Mouse (Mus musculus): ENCODE data around the gene Morf4l1. TPM values are rescaled to one million over a fixed set of nuclear protein-coding genes. Genes with fewer than 3 reads are reported as not detected.

Gene Morf4l1
- polyA plus RNA-seq, 1 experiment, result 465 TPM

GRCm38 (mm10) chr9:90128636-90129201, 14.1 kb upstream of the Morf4l1 start:
- DNase-seq (ENCODE audit: low read depth), result no peak
- TF ChIP-seq POLR2A (IDR thresholded peaks at IDR 0.05; ENCODE audit: borderline replicate concordance, extremely low read depth, insufficient read depth, insufficient read length, poor library complexity, severe bottlenecking), result no peak
- TF ChIP-seq CTCF (IDR thresholded peaks at IDR 0.05; ENCODE audit: borderline replicate concordance, extremely low read depth, insufficient read depth, insufficient read length), result no peak

- DNase-seq (ENCODE audit: low read depth), result no peak
- TF ChIP-seq CTCF (IDR thresholded peaks at IDR 0.05; ENCODE audit: borderline replicate concordance, extremely low read depth, insufficient read depth, insufficient read length) (no peak), POLR2A (IDR thresholded peaks at IDR 0.05; ENCODE audit: borderline replicate concordance, extremely low read depth, insufficient read depth, insufficient read length, poor library complexity, severe bottlenecking) (no peak)
These were observed 12.6 kb upstream of the Morf4l1 start for GRCm38 (mm10) chr9:90127146-90127545.

- peak; percentile 83 for DNase-seq (ENCODE audit: low read depth)
- TF ChIP-seq POLR2A (IDR thresholded peaks at IDR 0.05; ENCODE audit: borderline replicate concordance, extremely low read depth, insufficient read depth, insufficient read length, poor library complexity, severe bottlenecking) (no peak), CTCF (IDR thresholded peaks at IDR 0.05; ENCODE audit: borderline replicate concordance, extremely low read depth, insufficient read depth, insufficient read length) (peak; percentile 70; the same call in 1 of the 2 replicates)
These were observed 11.9 kb upstream of the Morf4l1 start for GRCm38 (mm10) chr9:90126260-90127010.

GRCm38 (mm10) chr9:90125416-90126099, 11.0 kb upstream of the Morf4l1 start:
- no peak for DNase-seq (ENCODE audit: low read depth)
- TF ChIP-seq POLR2A (IDR thresholded peaks at IDR 0.05; ENCODE audit: borderline replicate concordance, extremely low read depth, insufficient read depth, insufficient read length, poor library complexity, severe bottlenecking) (no peak), CTCF (IDR thresholded peaks at IDR 0.05; ENCODE audit: borderline replicate concordance, extremely low read depth, insufficient read depth, insufficient read length) (no peak)

- no peak for TF ChIP-seq POLR2A (IDR thresholded peaks at IDR 0.05; ENCODE audit: borderline replicate concordance, extremely low read depth, insufficient read depth, insufficient read length, poor library complexity, severe bottlenecking)
- TF ChIP-seq CTCF (IDR thresholded peaks at IDR 0.05; ENCODE audit: borderline replicate concordance, extremely low read depth, insufficient read depth, insufficient read length), result no peak
- DNase-seq (ENCODE audit: low read depth), result peak; percentile 55
These were observed 10.3 kb upstream of the Morf4l1 start for GRCm38 (mm10) chr9:90124873-90125245.

GRCm38 (mm10) chr9:90124156-90124872, 9.7 kb upstream of the Morf4l1 start:
- no peak for DNase-seq (ENCODE audit: low read depth)
- TF ChIP-seq CTCF (IDR thresholded peaks at IDR 0.05; ENCODE audit: borderline replicate concordance, extremely low read depth, insufficient read depth, insufficient read length) (no peak), POLR2A (IDR thresholded peaks at IDR 0.05; ENCODE audit: borderline replicate concordance, extremely low read depth, insufficient read depth, insufficient read length, poor library complexity, severe bottlenecking) (no peak)

- TF ChIP-seq CTCF (IDR thresholded peaks at IDR 0.05; ENCODE audit: borderline replicate concordance, extremely low read depth, insufficient read depth, insufficient read length) (no peak), POLR2A (IDR thresholded peaks at IDR 0.05; ENCODE audit: borderline replicate concordance, extremely low read depth, insufficient read depth, insufficient read length, poor library complexity, severe bottlenecking) (no peak)
- no peak for DNase-seq (ENCODE audit: low read depth)
These were observed 7.7 kb upstream of the Morf4l1 start for GRCm38 (mm10) chr9:90122246-90122740.

GRCm38 (mm10) chr9:90117234-90117633, 2.7 kb upstream of the Morf4l1 start:
- no peak for DNase-seq (ENCODE audit: low read depth)
- no peak for TF ChIP-seq POLR2A (IDR thresholded peaks at IDR 0.05; ENCODE audit: borderline replicate concordance, extremely low read depth, insufficient read depth, insufficient read length, poor library complexity, severe bottlenecking)
- no peak for TF ChIP-seq CTCF (IDR thresholded peaks at IDR 0.05; ENCODE audit: borderline replicate concordance, extremely low read depth, insufficient read depth, insufficient read length)

- peak; percentile 11 for DNase-seq (ENCODE audit: low read depth)
- TF ChIP-seq CTCF (IDR thresholded peaks at IDR 0.05; ENCODE audit: borderline replicate concordance, extremely low read depth, insufficient read depth, insufficient read length), result no peak
- no peak for TF ChIP-seq POLR2A (IDR thresholded peaks at IDR 0.05; ENCODE audit: borderline replicate concordance, extremely low read depth, insufficient read depth, insufficient read length, poor library complexity, severe bottlenecking)
These were observed 730 bp upstream of the Morf4l1 start for GRCm38 (mm10) chr9:90115308-90115700.

GRCm38 (mm10) chr9:90113651-90114566, 665 bp downstream of the Morf4l1 start:
- TF ChIP-seq CTCF (IDR thresholded peaks at IDR 0.05; ENCODE audit: borderline replicate concordance, extremely low read depth, insufficient read depth, insufficient read length) (peak; percentile 61), POLR2A (IDR thresholded peaks at IDR 0.05; ENCODE audit: borderline replicate concordance, extremely low read depth, insufficient read depth, insufficient read length, poor library complexity, severe bottlenecking) (peak; percentile 36; the same call in 1 of the 2 replicates)
- peak; percentile 96 for DNase-seq (ENCODE audit: low read depth)
